Mouse (Mus musculus) erythroblast, adult 5-6 weeks (primary cell): Measurements from ENCODE around the gene Rgs3. TPM values are rescaled to one million over a fixed set of nuclear protein-coding genes. Genes with fewer than 3 reads are reported as not detected.

Experiments used
- ATAC-seq: replicated peaks from 2 replicates; pipeline ENCODE4 v1.8.0; 2016; ENCODE audit warnings: moderate number of reproducible peaks, mild to moderate bottlenecking, moderate TSS enrichment, inconsistent platforms; ENCODE audit not compliant: poor library complexity, low FRiP score, severe bottlenecking
- total RNA-seq, 2 experiments: library from RNA; stranded (forward) in 1 of 2; stranded (reverse) in 1 of 2; fragments of 150-400 nt in 1 of 2; fragments of 200-764, 138-1000 nt in 1 of 2; gene quantifications; 2 replicates each; pipeline versions ENCODE4 v1.2.3 to v1.2.4; 2015 to 2017; ENCODE audit warnings: low replicate concordance in 2 of 2

The Rgs3 gene
- total RNA-seq, 2 experiments from 2014 or later, result 4.5 to 18.8 TPM

DNA sequence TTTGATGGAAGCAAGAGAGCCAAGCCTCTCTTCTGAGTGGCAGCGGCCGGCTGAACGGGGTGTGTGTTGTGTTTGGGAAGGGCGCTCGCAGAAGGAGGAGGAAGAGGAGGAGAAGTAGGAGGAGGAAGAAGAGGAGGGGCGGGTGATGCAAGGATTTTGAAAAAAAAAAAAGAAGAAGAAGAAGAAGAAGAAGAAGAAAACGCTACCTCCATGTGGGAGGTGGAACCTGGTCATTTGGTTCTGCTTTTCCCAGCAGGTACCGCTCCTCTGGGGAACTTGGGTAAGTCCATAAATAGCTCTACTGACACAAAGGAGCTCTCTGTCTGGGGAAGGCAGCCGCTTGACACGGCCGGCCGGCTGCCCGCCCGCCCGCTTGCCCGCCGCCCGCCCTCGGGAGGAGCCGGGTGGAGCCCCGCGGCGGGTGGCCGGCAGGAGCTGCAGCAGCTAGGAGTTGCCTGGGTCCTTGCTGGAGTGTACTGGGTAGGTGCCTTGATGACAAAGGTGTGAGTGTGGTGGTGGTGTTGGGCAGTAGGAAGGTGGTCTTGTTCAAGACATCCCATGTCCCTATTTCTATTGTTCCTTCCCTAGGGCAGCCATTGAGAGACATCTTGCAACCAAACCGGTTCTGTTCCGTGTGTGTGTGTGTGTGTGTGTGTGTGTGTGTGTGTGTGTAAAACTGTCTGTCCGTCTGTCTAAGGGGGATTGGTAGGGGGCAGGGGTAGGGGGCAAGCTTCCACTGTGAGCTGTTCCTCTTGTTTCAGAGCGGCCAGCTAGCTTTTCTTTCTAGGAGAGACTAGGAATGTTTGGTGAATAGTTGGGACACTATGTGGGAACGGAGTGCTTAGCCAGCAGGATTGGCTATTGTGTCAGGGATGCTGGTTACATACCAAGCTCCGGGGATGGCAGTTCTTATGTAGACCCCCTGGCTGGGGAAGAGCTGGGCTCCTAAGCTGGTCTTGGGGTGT is 114.7 kb downstream of the Rgs3 start:
- no peak for ATAC-seq

DNA sequence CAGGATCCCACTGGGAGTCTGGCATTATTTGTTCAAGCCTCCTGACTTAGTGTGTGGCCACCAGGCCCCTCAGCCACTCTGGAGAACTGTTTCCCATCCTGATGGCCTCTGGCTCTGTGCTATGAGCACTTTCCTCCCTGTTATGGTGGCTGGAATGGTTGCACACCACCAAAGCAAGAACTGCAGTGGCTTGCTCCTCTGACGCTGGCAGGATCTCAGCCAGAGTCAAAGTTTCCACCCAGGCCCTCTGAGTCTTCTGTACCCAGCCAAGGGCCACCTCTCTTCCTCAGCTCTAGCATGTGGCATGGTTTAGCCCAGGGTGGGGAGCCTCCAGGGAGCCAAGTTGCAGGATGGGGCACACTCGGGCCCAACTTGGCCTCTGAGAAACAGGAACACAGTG is 115.7 kb downstream of the Rgs3 start:
- ATAC-seq, result no peak

DNA sequence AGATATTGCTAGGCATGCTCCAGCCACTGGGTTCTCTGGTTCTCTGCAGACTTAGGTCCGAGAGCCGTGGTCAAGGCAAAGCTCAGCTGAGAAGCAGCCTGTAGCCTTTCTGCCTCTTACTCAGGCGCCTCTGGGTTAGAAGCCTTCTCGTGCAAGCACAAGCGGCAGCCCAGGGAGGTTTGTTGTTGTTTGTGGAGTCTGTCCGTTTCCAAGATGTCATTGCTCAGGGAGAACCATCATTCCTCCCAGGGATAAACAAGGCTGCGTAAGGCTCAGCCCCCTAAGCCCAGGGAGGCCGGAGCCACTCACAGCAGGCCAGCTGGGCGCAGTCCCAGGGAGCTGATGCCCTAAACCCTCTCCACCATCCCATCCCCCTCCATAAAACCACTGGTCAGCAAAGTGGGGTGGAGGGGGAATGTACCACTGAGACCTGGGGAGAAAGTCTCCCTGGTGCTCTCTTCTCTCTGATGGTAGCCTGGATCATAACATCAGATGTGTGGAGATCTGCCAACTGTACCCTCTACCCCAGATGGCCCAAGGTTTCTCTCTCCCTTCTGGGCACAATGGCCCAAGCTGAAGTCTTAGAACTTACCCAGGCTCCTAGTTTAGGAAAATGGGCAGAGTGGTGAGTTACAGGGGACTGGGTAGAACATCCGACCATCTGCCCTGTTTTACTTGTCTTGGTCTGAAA is 117.5 kb downstream of the Rgs3 start:
- no peak for ATAC-seq

DNA sequence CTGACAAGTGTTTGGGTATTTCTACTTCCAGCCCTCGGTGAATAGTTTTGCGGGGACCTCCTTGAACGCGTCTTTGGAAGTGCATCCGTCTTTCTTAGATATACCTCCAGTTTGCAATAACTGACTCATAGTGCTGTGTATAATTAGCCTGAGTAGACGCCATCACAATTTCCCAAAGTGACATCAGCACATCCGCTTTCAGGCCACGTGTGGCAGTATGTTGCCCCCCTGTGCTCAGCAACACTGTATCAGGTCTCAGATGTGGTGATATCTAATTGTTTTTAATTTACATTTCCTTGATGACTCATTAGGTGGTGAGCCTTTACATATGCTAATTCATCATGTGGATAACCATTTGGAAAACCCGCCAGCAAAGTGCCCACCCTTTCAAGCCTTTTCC is 119.5 kb downstream of the Rgs3 start:
- ATAC-seq, result no peak

DNA sequence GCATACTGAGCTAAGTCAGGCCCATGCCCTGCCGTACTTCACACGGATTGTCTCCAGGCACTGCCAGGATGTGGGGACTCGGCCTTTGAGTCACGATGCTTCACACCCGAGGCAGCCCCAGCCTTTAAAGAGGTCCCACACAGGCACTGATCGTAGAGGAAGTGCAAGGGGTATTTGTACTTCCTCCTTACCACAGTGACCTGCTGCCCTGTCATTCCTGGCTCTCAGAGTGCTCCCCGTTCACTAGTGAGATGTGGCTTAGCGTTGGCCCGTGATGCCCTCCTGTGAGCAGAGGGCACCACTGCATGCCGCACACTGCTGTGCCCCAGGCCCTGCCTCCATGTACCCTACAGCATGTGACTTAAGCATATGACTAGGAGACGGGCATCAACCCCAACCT is 121.8 kb downstream of the Rgs3 start:
- no peak for ATAC-seq

DNA sequence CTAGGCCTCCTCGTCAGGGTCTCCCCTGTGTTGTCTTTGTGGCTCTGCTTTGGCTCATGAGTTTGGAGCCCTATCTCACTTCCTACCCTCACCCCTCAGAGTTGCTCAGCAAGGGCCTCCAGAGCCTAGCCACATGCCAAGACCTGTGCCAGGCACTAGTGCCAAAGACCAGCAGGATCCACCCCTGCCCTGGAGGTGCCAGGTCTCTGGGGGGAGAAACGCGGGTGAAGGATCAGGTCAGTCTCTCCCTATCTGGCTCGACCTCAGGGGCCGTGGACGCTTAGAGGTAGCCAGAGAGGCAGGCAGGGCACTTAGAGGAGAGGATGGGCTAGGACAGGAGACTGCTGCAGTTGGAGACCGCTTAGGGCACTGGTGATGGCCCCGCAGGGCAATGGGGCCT is 122.7 kb downstream of the Rgs3 start:
- no peak for ATAC-seq

DNA sequence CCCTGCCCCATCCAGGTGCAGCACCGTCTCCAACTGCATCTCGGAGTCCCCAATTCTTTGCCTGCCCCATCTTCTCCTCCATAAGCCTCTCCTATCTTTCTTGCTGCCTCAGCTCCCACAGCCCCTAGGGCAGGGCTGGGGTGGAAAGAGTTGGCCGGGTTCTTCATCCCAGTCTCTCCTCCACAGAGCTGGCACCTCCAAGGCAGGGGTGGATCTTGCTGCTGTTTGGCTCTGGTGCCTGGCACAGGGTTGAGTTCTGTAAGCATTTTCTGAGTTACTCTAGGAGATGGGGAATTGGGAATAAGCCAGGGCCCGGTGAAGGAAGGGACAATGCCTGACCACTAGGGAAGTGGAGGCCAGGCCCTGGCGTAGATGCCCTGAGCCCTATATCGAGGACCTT is 123.5 kb downstream of the Rgs3 start:
- no peak for ATAC-seq

DNA sequence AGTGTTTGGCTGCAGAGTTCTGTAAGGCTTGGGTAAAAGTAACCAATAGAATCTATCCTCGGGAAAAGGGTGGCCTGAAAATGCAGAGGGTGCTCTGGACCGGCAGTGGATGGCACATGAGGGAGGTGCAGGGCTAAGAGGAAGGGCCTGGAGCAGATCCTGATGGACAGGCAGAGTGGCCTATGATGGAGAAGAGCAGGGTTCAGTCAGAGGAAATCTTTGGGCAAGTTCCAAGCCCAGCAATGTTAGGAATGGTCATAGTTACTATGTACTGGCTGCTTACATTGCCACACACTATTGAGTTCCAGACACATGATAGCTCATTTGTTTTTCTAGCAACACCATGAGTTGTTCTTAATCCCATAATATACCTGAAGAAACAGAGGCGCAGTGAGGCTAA is 124.7 kb downstream of the Rgs3 start:
- no peak for ATAC-seq

DNA sequence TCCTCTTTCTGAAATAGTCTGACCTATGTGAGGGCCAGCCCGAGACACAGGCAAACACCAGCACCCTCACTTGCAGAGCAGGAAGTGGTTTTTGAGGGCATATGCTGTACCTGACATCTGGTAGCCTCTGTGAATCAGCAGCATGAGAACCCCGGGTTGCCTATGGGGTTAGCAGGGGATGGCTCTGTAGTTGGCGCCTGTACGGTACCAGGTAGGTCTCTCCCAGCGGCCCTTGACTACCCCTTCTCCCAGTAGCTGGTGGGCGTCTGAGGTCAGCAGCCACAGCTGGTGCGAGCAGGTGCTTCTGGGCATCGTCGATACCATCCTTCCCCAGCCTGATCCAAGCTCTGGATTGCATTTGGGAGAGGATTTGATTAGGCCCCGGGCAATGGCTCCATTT is 125.6 kb downstream of the Rgs3 start:
- ATAC-seq, result no peak

DNA sequence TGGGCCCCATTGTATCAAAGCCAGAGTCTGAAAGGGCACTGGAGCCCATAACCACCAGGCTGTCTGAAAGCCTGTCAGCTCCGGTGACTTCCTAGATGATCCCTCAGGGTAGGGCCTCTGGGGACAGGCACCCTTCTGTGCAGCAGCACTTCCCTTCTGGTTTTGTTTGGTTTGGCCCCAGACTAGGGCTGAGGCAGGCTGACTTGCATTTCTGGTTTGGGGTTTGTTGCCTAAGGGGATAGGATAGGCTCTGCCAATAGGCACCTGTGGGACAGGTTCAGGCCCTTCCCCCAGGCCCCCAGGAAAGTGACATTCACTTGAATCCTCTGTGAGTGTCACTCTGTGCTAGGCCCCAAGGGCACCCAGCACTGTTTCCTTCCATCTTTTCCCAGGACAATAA is 127.1 kb downstream of the Rgs3 start:
- no peak for ATAC-seq

DNA sequence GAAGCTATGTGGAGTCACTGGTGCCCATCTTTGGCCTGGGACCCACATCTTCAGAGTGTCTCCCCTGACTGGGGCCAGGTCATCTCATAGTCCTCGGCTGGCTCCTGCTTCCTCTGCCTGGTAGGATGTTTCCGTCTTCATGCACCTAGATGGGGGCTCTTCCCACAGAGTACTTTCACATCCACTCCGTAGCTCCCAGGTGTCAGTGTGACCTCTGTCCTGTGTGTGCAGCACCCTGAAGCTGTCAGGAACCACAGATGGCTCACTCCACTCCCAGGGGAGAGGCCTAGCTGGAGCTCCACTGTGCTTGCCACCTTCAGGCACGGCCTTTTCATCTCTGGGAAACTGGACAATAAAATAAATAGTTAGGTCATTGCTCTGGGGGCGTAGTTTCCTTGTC is 128.5 kb downstream of the Rgs3 start:
- no peak for ATAC-seq

DNA sequence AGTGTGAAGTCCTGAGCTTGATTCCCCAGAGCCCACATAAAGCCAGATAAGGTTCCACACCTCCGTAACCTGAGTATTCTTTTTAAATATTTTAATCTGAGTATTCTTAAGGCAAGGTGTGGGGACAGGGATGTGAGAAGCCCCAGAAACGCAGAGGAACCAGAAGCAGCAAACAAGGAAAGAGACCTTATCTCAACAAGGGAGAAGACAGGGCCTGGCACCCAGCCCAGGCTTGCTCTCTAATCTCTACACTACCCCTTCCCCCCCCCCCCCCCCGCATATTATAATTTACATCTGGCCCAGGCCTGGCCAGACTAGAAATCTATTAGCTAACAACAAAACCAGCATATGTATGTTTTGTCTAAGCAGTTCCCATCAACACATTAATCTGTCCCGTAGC is 131.3 kb downstream of the Rgs3 start:
- ATAC-seq, result no peak

DNA sequence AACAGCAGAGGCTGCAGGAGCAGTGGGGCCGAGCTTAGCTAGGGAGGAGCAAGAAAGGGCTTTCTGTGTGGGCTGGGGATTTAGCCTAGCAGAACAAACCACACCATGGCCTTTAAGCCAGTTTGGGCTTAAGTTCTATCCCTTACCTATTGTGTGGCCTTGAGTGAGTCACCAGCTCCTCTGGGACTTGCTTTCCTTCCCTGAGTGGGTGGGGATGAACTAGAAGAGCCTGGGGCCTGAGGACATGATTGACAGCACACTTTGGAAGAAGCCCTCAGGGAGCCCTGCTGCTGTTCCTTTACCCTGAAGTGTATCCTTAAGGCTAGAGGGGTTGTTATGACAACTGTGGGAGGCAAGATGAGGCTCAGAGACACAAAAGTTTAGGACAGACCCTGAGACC is 132.0 kb downstream of the Rgs3 start:
- no peak for ATAC-seq

DNA sequence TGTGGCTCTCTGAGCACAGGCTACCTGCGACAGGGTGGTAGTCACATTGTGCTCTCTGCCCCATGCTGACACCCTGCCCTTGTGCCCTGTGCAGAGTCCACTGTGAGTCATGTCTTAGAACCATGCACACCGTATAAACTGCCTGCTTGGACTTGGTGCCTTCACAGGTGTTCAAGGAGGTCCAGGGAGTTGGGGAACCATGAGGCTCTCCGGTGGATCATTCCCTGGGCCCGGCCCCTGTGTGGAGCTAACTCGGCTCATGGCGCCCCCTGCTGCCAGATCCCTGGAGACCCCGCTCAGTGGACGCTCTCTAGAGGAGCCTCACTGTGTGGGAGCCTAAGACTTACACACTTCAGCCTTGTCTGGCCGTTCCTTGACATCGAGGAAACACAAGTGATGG is 134.2 kb downstream of the Rgs3 start:
- no peak for ATAC-seq

DNA sequence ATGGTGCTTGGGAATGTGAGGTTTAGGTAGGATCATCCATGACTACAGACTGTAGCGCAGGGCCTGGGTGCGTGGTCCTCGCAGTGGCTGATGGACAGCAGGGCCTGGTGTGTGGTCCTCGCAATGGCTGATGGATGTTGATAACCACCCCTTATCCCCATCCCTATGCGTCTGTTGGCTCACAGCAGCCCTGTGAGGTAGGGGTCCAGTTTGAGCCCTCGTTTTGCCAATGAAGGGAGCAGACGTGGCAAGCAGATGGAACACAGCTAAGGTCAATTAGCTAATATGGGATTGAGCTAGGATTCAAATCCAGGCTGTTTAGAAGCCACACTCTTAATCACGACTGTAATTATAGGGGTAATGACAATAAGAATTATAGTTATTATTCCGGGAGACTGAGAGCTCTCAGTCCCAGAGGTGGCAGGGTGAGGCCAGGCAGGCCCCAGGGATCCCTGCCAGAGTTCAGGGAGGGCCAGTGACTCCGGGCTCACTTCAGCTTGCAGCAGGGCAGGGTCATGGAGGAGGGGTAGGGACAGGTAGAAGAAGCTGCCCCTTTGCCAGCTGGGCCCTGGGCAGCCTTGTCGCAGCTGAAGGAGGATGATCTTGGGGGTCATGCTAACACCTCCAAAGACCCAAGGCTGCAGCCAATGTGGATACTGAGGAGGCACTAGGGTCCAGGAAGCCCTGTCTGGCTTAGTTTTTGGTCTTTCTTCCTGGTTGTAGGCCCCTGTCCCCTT is 135.2 kb downstream of the Rgs3 start:
- ATAC-seq, result no peak

DNA sequence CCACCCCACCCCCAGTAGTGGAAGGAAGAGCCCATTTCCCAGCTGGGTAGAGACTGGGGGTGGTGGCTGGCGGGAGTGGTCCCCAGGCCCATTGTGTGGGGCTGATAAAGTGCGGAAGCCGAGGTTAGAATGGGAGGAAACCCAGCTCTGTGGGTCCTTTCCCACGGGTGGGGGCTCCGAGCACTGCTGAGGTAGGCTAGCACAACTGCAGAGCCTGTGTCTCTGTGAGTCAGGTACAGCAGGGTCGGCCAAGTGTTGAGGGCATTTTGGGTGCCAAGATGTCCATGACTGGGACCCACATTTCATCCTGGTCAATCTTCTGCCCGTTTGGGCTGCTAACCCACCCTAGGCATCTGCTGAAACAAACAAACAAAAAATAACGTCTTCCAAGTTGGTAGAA is 135.9 kb downstream of the Rgs3 start:
- no peak for ATAC-seq

DNA sequence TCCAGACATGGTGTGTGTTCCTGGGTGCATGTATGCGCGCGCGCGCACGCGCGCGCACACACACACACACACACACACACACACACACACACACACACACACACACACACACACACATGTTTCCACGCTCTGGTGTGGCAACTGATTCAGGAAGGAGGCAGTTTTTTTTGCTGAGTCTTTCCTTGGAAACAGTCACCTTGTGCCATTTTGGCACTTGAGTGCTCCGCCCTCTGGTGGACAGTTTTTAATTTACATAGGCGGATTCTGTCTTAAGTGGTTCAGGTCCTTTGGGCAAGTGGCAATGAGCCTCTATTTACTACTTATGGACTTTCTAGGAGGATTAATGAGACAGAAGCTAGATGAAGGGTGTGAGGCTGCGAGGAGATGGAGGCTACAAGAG is 136.3 kb downstream of the Rgs3 start:
- ATAC-seq, result no peak

DNA sequence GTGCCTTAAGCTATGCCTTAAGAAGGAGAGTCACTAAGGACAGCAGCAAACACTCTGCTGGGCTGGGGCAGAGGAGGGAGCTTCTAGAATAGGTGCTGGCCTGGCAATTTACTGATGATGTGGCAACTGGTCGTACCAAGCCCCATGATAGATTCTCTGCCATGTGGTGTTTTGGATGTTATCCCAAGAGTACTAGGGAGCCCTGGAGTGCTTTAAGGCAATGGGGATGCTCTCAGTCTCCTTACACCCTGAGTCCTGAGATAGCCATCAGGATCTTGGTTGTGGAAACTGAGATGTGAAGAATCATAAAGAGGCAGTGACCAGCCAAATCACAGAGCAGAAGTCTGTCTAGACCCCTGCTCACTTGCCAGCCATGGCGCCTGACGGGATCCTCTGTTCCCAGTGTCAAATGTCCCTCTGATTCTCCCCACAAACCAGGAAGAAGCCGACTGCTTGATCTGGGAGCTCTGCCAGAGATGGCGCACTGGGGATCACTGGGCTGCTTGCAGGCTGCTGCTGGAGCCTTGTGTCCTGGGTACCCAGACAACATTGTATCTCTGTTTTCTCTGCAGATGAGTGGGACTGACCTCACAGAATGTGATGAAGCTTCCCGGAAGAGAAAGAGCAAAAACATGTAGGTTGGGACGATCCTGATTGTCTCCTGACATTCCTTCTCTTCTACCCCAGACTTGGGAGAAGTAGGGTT is 137.2 kb downstream of the Rgs3 start:
- no peak for ATAC-seq

DNA sequence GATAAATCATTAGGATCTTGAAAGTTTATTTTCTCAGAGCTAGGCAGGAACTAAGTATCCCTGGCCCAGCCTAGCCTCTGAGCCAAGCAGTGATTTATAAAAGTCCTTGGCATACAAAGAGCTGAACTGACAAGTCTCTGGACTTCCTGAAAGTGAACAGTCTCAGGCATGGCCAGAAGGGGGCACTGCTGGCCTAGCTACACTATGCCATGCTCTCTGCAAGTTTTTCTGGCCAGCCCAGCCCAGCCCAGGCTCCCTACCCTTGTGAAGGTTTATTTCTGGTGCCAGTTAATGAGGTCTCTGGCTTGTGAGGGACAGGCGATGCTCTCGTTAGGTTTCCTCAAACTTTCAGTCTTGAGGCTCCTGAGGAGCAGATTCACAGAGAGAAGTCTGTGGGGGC is 137.8 kb downstream of the Rgs3 start:
- ATAC-seq, result no peak

DNA sequence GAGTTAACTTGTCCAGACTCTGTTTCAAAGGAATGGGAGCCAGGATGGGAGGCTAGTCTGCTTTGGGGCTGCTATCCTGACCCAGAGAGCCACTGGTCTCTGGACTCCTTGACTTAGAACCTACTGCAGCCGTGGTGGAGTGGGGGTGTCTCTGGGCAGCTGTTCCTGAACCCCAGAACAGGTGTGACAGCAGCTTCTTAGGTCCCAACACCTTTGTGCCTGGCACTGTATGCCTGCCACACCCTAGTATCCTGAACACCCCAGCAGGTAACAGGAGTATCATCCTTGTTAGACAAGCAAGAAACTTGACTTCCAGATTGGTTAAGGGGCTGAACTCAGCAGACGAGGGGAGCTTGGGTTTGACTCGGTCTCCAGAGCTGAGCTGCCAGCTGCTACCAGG is 138.9 kb downstream of the Rgs3 start:
- ATAC-seq, result no peak
